Mouse (Mus musculus): ENCODE data around the gene D6Wsu163e.

D6Wsu163e gene

DNA sequence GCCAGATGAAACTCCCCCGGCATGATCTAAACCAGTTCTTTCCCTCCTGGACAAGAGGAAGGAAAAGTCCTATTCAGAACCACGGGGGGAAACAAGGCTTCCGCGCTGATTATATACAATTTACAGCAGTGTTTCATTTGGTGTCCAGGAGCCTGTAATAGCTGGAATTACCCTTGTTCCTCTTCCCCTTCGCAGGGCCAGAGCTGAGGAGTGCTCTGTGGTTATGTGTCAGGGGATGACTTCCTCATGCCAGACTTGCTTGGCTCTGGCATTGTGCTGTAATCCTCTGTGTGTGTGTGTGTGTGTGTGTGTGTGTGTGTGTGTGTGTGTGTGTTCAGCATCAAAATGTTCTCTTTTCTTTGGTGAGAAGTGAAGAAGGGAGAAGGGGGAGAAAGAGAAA, 56.6 kb downstream of the D6Wsu163e start:
- ATAC-seq (ENCODE audit: insufficient number of reproducible peaks, low FRiP score, low TSS enrichment): no peak

DNA sequence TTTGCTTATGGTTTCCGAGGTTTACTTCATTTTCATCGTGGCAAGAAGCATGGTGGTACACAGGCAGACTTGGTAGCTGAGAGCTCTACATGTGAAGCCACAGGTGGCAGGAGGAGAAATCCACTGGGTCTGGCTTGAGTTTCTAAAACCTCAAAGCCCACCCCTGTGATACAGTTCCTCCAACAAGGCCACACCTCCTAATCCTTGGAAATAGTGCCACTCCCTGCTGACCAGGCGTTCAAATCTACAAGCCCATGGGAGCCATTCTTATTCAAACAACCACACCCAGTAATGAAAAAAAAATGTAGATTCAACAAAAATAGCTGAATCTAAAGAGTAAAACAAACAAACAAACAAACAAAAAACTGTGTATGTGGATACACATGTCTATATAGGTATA, 65.9 kb downstream of the D6Wsu163e start:
- ATAC-seq (ENCODE audit: insufficient number of reproducible peaks, low FRiP score, low TSS enrichment): no peak

DNA sequence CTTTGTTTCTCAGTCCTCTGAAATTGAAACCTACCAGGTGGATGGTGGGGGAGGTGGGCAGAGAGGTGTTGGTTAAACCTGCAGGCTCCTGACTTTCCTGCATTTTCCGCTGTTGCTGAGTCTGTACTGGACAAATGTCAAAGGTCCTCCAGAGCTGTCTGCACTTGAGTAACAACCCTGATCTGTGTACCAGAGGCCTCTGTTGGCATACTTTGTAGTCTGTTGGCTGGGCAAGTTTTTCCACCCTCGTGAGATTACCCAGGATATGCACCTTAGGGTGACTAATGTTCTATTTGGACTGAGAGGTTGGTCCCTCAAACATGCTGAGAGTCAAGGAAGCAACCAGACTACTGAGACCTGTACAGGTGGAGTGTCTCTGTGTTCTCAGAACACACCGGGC, 66.8 kb downstream of the D6Wsu163e start:
- no peak for ATAC-seq (ENCODE audit: insufficient number of reproducible peaks, low FRiP score, low TSS enrichment)

DNA sequence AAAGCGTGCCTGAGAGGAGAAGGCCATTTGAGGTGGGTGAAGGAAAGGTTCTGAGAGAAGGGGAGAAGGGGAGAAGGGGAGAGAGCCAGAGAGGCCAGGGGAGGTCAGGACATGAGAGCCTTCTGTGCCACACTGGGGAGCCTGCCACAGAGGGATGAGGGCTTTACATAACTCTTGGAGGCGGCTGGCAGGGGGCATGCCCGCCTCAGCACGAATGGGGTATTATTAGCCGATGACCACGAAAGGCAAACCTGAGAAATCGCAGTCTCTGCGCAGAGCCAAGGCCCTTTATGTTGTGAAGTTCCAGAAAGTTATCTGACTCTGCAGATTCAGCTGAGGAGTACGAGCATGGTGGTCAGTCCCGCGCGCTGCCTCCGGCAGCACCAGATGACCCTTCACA, 70.3 kb downstream of the D6Wsu163e start:
- ATAC-seq (ENCODE audit: insufficient number of reproducible peaks, low FRiP score, low TSS enrichment): no peak

DNA sequence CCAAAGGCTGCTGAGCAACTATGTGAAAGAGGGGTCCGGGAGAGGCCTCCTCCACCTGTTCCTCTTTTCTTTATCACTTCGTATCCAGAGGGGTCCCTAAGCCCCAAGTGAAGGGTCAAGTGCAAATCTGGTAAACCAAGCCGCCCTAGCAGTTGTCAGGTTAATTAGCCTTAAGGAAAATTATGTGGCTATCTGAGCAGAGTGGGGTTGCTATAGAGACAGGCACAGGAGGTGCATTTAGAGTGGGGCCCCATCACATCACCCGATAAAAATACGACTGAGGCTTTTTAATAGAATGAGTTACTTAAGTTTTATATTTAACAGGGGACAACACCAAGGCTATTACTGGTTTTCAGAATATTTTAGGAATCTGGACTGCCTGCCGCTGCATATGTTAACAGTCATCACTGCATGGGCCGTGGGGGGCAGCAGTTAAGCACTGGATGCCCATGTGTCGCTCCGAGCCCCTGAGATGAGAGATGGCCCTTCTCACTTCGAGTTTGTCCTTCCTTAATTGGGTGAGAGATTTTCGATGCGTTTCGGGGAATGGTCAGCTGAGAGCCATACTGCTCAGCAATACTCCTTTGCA, 72.3 kb downstream of the D6Wsu163e start:
- no peak for ATAC-seq (ENCODE audit: insufficient number of reproducible peaks, low FRiP score, low TSS enrichment)

DNA sequence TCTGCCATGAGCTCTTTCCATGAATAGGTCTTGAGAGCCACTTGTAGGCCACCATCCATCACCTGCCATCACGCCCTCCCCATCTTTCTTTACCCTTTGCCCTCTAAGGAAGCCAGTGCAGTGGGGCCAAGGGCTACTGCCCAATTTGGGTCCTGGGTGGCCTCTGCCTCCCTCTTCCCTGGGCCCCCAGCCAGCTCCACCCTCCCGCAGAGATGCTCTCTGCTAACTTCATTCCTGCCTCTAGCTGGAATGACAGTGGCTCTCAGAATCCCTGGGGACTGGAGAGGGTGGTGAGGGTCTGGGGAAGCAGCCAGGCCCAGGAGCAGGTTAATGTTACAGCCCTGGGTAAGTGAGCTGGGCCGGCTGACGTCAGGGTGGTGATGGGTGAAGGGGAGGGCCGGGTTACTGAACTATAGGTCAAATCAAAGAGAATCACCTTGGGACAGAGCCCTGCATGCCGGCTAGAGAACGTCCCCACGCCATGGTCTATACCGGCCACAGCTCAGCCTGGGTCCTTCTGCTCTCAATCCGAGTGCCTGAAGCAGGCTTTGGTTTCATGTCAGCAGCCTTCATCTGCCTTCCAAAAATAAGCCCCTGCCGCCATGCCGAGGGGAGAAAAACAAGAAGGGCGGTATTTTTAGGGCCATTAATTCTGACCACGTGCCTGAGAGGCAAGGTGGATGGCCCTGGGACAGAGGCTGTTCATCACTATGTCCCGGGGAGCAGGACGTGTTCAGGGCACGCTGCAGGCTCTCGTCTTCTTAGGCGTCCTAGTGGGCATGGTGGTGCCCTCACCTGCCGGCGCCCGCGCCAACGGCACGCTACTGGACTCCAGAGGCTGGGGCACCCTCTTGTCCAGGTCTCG, 75.4 kb downstream of the D6Wsu163e start, which contains the start of gene Fgf6:
Gene Fgf6 (plus strand): TSS at position 681 of the 865 bp plus-strand sequence.
- ATAC-seq (ENCODE audit: insufficient number of reproducible peaks, low FRiP score, low TSS enrichment): no peak

DNA sequence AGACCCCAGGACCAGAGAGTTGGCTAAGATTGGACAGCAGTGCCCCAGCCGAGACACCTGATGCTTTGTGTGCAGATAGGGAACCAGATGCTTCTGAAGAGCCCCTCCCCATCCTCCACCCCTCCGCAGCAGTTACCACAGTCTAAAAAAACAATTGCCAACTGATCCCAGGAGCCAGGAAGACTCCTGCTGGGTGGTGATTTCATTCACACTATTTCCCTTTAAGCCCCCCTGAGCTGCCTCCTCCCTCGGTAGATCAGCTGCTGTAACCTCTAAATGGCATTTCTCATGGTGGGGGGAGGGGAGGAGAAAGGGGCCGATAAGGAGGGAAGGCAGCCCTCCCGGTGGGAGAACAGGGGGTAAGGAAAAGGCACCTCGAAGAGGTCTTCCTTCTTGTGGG, 79.5 kb downstream of the D6Wsu163e start:
- ATAC-seq (ENCODE audit: insufficient number of reproducible peaks, low FRiP score, low TSS enrichment): no peak

DNA sequence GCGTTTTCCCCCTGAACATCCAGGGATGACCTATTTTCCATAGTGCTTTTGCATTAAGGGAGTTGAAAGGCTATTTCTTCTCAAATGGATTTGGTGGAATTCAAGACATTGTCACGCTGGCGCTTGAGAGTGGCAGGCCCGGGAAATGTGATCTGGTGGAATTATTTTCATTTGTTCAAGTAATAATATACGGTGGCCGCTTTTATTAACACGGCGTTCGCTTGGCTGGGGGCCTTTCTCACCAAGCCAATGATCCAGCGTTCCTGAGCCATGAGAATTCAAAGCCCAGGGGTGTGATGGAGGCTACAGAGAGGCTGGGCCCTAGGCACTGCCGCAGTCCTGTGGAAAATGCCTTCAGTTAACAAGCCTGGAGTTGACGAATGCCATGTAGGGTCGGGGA, 80.7 kb downstream of the D6Wsu163e start:
- no peak for ATAC-seq (ENCODE audit: insufficient number of reproducible peaks, low FRiP score, low TSS enrichment)

DNA sequence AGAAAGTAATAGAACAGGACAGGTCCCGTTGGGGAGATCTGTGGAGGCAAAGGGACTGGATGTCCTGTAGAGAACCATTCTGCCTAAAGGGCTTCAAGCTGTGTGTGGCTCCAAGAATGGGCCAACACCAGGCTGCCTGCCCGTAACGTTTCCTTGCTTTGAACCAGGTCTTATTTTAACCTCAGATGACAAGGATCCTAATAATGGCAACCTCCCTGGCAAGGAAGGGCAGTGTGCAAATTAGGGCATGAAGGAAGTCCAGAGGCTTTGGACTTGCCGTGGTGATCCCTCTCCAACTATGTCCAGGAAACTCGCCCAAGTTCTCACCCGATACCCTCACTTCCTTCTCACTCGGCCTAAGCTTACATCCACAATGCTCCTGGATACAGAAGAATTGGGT, 85.1 kb downstream of the D6Wsu163e start:
- no peak for ATAC-seq (ENCODE audit: insufficient number of reproducible peaks, low FRiP score, low TSS enrichment)
